Mouse (Mus musculus) kidney, postnatal 36 days (tissue): ENCODE results near the gene Mpeg1.

ENCODE experiments used
- DNase-seq, 2 experiments: peaks; one replicate each; pipeline ENCODE4 v3.0.0; 2021 to 2022; ENCODE audit warnings: mixed read lengths in 2 of 2

Gene Mpeg1

GRCm38 (mm10) chr19:12465530-12466144, 5.1 kb downstream of the Mpeg1 start:
- no peak for DNase-seq

- peak; percentile 67 to 77 for DNase-seq
Measured at GRCm38 (mm10) chr19:12466204-12466603, 5.6 kb downstream of the Mpeg1 start.

GRCm38 (mm10) chr19:12467436-12467835, 6.9 kb downstream of the Mpeg1 start:
- DNase-seq = peak in 1 of 2 experiments; percentile 50

- DNase-seq = no peak
Measured at GRCm38 (mm10) chr19:12471866-12472265, 11.3 kb downstream of the Mpeg1 start.

GRCm38 (mm10) chr19:12472381-12472976, 11.9 kb downstream of the Mpeg1 start:
- no peak for DNase-seq

GRCm38 (mm10) chr19:12473201-12473641, 12.6 kb downstream of the Mpeg1 start:
- no peak for DNase-seq

GRCm38 (mm10) chr19:12473951-12474350, 13.4 kb downstream of the Mpeg1 start:
- no peak for DNase-seq

- DNase-seq = peak; percentile 97 to 98
Measured at GRCm38 (mm10) chr19:12475380-12476250, 15.0 kb downstream of the Mpeg1 start.

- DNase-seq = peak; percentile 68 to 78
Measured at GRCm38 (mm10) chr19:12476721-12477270, 16.2 kb downstream of the Mpeg1 start.

GRCm38 (mm10) chr19:12478369-12478768, 17.8 kb downstream of the Mpeg1 start:
- DNase-seq = no peak

GRCm38 (mm10) chr19:12483782-12484181, 23.2 kb downstream of the Mpeg1 start:
- peak; percentile 27 to 36 for DNase-seq

- peak; percentile 52 to 77 for DNase-seq
Measured at GRCm38 (mm10) chr19:12484210-12484609, 23.6 kb downstream of the Mpeg1 start.

GRCm38 (mm10) chr19:12485223-12485622, 24.6 kb downstream of the Mpeg1 start:
- DNase-seq = no peak

GRCm38 (mm10) chr19:12485631-12486030, 25.1 kb downstream of the Mpeg1 start:
- DNase-seq = no peak

GRCm38 (mm10) chr19:12486875-12487274, 26.3 kb downstream of the Mpeg1 start:
- peak; percentile 80 to 85 for DNase-seq

GRCm38 (mm10) chr19:12487511-12488204, 27.1 kb downstream of the Mpeg1 start:
- DNase-seq = no peak

GRCm38 (mm10) chr19:12488205-12488966, 27.8 kb downstream of the Mpeg1 start:
- peak; percentile 27 to 59 for DNase-seq

GRCm38 (mm10) chr19:12488969-12489674, 28.5 kb downstream of the Mpeg1 start:
- DNase-seq = peak; percentile 85 to 93

GRCm38 (mm10) chr19:12489675-12490570, 29.3 kb downstream of the Mpeg1 start:
- no peak for DNase-seq

GRCm38 (mm10) chr19:12491636-12492035, 31.1 kb downstream of the Mpeg1 start:
- DNase-seq = no peak
